Mouse (Mus musculus) liver, embryonic 13.5 days (tissue): Measurements from ENCODE around the gene Sertad2. TPM values are rescaled to one million over a fixed set of nuclear protein-coding genes. Genes with fewer than 3 reads are reported as not detected.

Source experiments
- ATAC-seq: fragments of 200-750 bp; cut with Nextera tagmentation; 2 replicates; pipeline ENCODE4 v1.8.0; 2017; ENCODE audit warnings: low read depth, mild to moderate bottlenecking, moderate number of reproducible peaks, moderate library complexity
- DNase-seq: peaks from one replicate; pipeline ENCODE4 v3.0.0; 2022
- H3K27ac ChIP-seq: fragments of 300-500 bp; sonication (generic); 2 replicates; pipeline ENCODE4 v1.5.1; 2015; ENCODE audit warnings: moderate library complexity, mild to moderate bottlenecking, inconsistent platforms
- H3K27me3 ChIP-seq: fragments of 300-500 bp; sonication (generic); 2 replicates; pipeline ENCODE4 v1.6.1; 2015; ENCODE audit warnings: mild to moderate bottlenecking, inconsistent platforms
- H3K36me3 ChIP-seq: fragments of 300-500 bp; sonication (generic); 2 replicates; pipeline ENCODE4 v1.6.1; 2015; ENCODE audit warnings: mild to moderate bottlenecking, inconsistent platforms
- H3K4me1 ChIP-seq: fragments of 300-500 bp; sonication (generic); replicated peaks from 2 replicates; pipeline ENCODE4 v1.6.1; 2015; ENCODE audit warnings: inconsistent platforms
- H3K4me2 ChIP-seq: fragments of 300-500 bp; sonication (generic); 2 replicates; pipeline ENCODE4 v1.6.1; 2015; ENCODE audit warnings: inconsistent platforms, mild to moderate bottlenecking, moderate library complexity
- H3K4me3 ChIP-seq: fragments of 300-500 bp; sonication (generic); replicated peaks from 2 replicates; pipeline ENCODE4 v1.5.1; 2015; ENCODE audit warnings: mild to moderate bottlenecking, inconsistent platforms
- H3K9ac ChIP-seq: fragments of 300-500 bp; sonication (generic); 2 replicates; pipeline ENCODE4 v1.6.1; 2015; ENCODE audit warnings: mild to moderate bottlenecking, inconsistent platforms
- H3K9me3 ChIP-seq: fragments of 300-500 bp; sonication (generic); replicated peaks from 2 replicates; pipeline ENCODE4 v1.6.1; 2016; ENCODE audit warnings: inconsistent platforms
- whole genome bisulfite sequencing: fragments of 180-500 bp; shearing (Covaris S2); methylation state at CpG from one replicate; pipeline ENCODE4 v1.1.7; 2015; ENCODE audit not compliant: insufficient replicate concordance; 5-methylcytosine and 5-hydroxymethylcytosine counted together
- polyA plus RNA-seq: library from polyadenylated mRNA; unstranded; fragments of >200 nt; fragmentation: Nextera tagmentation; extraction: Ambion mirVana; gene quantifications from 2 replicates; pipeline ENCODE4 v1.2.1, GENCODE M21; 2015

Gene Sertad2
- polyA plus RNA-seq, 1 experiment from 2014 or later = 37.4 TPM

DNA sequence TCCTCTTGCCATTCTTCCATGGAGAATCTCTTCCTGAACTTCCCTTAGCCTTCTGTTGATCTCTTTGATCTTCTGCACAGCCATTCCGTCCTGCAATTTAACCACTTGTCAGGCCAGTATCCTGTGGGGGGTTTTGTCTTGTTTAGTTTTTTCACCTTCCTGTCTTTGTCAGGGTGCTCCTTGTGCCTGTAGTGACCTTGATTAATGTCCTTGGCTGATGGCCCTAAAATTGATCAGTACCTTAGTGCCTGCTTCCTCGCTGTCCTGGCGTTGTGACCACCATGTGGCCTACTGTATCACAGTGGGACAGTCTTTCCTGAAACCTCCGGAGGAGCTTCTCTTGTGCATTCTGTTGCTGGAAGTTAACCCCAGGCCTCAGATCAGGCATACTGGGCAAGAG is 70.2 kb downstream of the Sertad2 start:
- Histone ChIP-seq H3K4me3 (no peak overlapping the region), H3K27me3 (no peaks in the 10 kb centered on the region), H3K4me2 (no peak overlapping the region), H3K36me3 (no peaks in the 10 kb centered on the region), H3K9ac (no peak overlapping the region), H3K9me3 (no peaks in the 10 kb centered on the region), H3K27ac (no peak overlapping the region), H3K4me1 (peaks cover 19% of the 10 kb centered on the region)
- no peak for ATAC-seq
- DNase-seq = no peak
- 53% methylated on average over 4 of the region's 4 CpGs for WGBS

DNA sequence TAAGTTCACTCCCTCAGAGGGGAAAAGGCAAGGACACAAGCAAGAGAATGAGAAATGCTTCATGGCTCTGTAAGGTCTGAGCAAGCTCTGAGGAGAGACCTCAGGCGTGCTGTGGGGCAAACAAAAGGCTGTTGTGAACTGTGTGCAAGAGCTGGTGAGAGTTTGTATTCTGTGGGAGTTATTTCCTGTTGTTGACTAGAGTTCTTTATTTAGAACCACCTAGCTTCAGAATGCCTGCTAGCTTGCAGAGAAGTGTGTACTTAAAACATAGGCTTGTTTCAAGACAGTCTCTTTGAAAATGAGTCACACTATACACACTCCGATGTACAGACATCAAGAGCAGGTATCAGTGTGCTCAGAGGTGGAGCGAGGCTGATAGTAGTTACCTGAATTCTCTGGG is 73.0 kb downstream of the Sertad2 start:
- Histone ChIP-seq H3K27me3 (no peaks in the 10 kb centered on the region), H3K4me3 (no peak overlapping the region), H3K27ac (0 out of 2 replicates have a peak overlapping the region, but pooled peaks have one; percentile 2), H3K36me3 (no peaks in the 10 kb centered on the region), H3K9ac (no peak overlapping the region), H3K4me2 (no peak overlapping the region), H3K4me1 (peaks cover 16% of the 10 kb centered on the region), H3K9me3 (no peaks in the 10 kb centered on the region)
- ATAC-seq (no peak), DNase-seq (no peak)
- WGBS = 51% methylated on average over 3 of the region's 3 CpGs

DNA sequence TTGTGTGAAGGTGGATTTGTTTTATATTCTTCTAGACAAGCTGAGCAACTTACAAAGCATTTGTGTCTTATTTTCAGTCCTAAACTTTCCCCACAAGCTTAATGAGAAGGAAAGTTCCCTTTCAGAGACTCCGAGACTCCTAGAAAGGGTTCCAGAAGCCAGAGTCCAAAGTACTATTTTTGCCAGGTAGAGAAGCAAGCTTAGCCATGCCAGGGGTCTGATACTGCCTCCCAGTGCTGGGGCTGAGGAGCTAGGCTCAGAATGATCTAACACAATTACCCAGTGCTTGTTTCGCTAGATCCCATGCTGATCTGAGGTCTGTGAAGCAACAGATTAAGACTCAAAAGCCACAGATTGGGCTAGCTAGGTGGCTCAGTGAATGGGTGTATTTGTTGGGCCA is 84.1 kb downstream of the Sertad2 start:
- ATAC-seq = no peak
- no peak overlapping the region for H3K27ac ChIP-seq
- 57% methylated on average over 2 of the region's 2 CpGs for WGBS

DNA sequence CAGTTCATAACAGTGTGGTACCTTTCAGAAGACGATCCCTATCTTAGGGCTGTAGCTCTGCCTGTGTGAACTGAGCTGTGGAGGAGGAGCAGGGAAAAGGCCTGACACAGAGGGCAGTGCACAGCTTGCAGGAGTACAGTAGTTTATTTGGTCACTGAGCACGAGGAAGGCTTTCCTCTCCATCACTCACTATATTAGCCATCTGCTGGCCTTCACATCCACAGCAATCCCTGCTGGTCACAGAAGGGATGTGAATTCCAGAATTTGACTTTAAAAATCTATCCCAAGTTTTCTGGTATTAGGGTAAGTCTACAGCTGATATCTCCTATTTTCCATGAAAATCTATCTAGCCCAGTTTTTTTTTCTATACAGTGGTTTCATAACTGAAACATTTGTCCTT is 85.2 kb downstream of the Sertad2 start:
- H3K4me1 ChIP-seq = peaks cover 23% of the 10 kb centered on the region
- DNase-seq (no peak), ATAC-seq (no peak)
- no peaks in the 10 kb centered on the region for H3K27me3 ChIP-seq
- WGBS = 57% methylated on average over 2 of the region's 2 CpGs
- H3K4me3 ChIP-seq = no peak overlapping the region
- H3K9ac ChIP-seq = no peak overlapping the region
- no peaks in the 10 kb centered on the region for H3K9me3 ChIP-seq
- no peaks in the 10 kb centered on the region for H3K36me3 ChIP-seq
- no peak overlapping the region for H3K27ac ChIP-seq
- H3K4me2 ChIP-seq = no peak overlapping the region

More for the DNA sequence above, 84.1 kb downstream of the Sertad2 start:
- Histone ChIP-seq H3K4me1 (peaks cover 19% of the 10 kb centered on the region), H3K4me2 (no peak overlapping the region), H3K9ac (no peak overlapping the region), H3K36me3 (no peaks in the 10 kb centered on the region), H3K27me3 (no peaks in the 10 kb centered on the region), H3K4me3 (no peak overlapping the region), H3K9me3 (no peaks in the 10 kb centered on the region)
- no peak for DNase-seq

DNA sequence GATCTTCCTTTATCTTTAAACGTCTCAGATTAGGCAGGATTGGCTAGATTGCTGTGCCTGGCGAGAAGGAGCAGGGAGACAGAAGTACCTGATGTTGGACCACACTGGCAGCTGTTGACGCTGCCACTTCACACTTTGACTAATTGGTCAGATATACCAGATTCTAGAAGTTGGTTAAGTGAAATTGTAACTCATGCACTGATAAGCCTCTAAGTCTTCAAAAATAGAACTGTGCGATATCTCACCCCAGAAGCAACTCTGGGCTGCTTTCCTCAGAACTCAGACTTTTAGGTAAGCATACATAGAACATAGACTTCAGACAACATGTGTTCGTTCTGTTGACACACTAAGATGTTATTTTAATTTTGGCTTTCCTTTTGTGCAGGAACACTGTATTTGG is 86.6 kb downstream of the Sertad2 start:
- no peak for ATAC-seq
- DNase-seq = no peak
- H3K27me3 ChIP-seq = no peaks in the 10 kb centered on the region

DNA sequence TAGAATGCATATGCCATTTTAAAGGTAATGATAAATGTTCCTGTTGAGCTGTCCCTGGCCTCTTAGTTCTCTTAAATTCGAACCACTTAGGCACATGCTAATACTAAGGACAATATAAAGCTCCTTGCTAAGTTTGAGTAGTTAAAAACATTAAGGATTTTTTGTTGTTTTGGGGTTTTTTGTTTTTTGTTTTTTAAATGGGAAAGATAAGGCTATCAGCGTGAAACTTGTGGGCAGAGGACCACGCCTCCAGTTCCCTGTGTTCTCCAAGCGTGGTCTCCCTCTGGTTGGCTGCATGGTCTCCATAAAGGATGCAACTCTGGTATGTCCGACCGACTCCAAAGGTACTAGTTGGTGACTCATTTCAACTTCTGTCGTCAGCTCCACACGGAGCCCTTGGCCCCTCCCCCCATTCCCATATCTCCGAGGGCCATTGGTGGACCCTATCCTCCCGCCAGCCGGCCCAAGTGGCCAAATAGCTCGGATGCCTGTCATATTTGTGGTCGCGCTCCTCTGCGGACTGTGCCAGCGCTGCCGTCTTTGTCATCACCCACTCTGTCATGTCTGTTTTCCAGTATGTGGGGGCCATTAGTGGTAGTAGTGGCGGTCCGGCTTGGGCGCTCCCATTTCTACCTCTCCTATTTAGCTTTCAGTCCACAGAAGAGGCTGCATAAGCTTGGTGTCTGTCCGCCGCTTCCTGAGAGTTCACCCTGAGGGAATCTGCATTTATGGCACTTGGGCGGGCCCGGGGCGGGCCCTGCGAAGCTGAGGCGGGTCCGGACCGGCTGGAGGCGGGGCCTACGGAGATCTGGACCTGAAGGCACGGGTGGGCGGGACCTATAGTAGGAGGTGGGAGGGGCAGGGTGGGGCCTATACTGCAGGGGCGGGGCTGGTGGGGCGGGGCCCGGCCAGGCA is 88.2 kb downstream of the Sertad2 start:
- no peaks in the 10 kb centered on the region for H3K27me3 ChIP-seq
- H3K4me2 ChIP-seq = peak overlapping the region; percentile 85
- H3K9ac ChIP-seq = peak overlapping the region; percentile 64
- 1% methylated on average over 34 of the region's 36 CpGs for WGBS
- no peaks in the 10 kb centered on the region for H3K9me3 ChIP-seq
- H3K4me3 ChIP-seq = peak overlapping the region; percentile 98
- peaks cover 49% of the 10 kb centered on the region for H3K4me1 ChIP-seq
- H3K27ac ChIP-seq = peak overlapping the region; percentile 100
- no peaks in the 10 kb centered on the region for H3K36me3 ChIP-seq
- DNase-seq (peak; percentile 96), ATAC-seq (peak; percentile 80)

More for the DNA sequence above, 86.6 kb downstream of the Sertad2 start:
- Histone ChIP-seq H3K4me2 (no peak overlapping the region), H3K27ac (no peak overlapping the region), H3K36me3 (no peaks in the 10 kb centered on the region), H3K4me3 (no peak overlapping the region), H3K4me1 (peaks cover 38% of the 10 kb centered on the region), H3K9ac (no peak overlapping the region), H3K9me3 (no peaks in the 10 kb centered on the region)
- 50% methylated on average over 5 of the region's 5 CpGs for WGBS

DNA sequence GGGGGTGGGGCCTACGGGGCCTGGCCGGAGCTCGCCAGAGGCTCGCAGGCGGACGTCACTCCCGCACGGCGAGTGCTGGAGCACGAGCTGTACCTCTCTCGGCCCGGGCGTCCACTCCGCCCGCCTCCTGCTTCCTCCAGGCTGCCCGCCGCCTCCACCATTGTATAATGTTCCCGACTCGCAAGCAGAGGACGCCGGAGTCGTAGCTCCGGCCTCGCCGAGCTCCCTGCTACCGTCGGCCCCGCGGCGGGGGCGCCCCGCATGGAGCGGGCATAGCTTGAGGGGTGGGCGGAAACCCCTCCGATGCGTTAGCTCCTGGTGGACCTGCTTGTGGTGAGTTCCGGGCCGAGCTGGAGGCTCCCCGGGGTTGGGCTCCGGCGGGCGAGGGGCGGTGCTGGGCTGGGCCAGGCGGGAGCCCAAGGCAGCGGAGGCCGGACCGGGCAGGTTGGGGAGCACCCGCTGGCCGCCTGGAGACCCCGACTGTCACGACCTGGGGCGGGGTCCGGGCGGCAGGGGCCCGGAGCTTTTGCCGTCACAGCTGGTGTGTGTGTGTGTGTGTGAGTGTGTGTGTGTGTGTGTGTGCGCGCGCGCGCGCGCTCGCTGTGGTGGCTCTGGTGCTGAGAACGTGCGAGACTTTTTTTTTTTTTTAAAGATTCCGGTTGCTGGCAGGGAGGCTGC is 89.0 kb downstream of the Sertad2 start:
- DNase-seq = peak; percentile 68
- peak overlapping the region; percentile 84 for H3K4me2 ChIP-seq
- WGBS = under 1% methylated on average over 65 of the region's 67 CpGs
- H3K27me3 ChIP-seq = no peaks in the 10 kb centered on the region
- no peaks in the 10 kb centered on the region for H3K36me3 ChIP-seq
- peaks cover 57% of the 10 kb centered on the region for H3K4me1 ChIP-seq
- H3K4me3 ChIP-seq = peak overlapping the region; percentile 98
- H3K27ac ChIP-seq = peak overlapping the region; percentile 100
- peak; percentile 81 for ATAC-seq
- H3K9ac ChIP-seq = peak overlapping the region; percentile 99
- H3K9me3 ChIP-seq = no peaks in the 10 kb centered on the region

DNA sequence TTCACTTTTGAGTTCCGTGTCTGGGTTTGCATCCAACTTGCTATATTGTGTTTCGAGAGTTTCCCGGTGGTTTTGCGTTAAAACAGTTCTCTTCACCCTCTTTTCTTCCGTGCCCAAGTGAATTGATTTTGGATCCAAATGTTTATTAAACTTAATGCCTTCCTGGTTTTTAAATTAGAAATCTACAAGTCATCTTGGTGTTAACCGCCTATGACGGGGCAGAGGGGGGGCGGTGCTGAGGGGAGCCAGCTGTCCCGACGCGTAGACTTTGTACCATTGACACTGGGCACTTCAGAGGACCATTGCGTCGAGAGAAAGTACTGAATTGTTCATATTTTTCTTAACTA is 89.5 kb downstream of the Sertad2 start:
- Histone ChIP-seq H3K4me3 (peak overlapping the region; percentile 98), H3K27ac (peak overlapping the region; percentile 100), H3K4me2 (peak overlapping the region; percentile 84), H3K9me3 (no peaks in the 10 kb centered on the region), H3K27me3 (no peaks in the 10 kb centered on the region), H3K9ac (peak overlapping the region; percentile 99), H3K36me3 (no peaks in the 10 kb centered on the region), H3K4me1 (peaks cover 62% of the 10 kb centered on the region)
- peak; percentile 21; the same call in 1 of the 2 replicates for ATAC-seq
- WGBS = under 1% methylated on average over 13 of the region's 13 CpGs
- DNase-seq = peak; percentile 71

DNA sequence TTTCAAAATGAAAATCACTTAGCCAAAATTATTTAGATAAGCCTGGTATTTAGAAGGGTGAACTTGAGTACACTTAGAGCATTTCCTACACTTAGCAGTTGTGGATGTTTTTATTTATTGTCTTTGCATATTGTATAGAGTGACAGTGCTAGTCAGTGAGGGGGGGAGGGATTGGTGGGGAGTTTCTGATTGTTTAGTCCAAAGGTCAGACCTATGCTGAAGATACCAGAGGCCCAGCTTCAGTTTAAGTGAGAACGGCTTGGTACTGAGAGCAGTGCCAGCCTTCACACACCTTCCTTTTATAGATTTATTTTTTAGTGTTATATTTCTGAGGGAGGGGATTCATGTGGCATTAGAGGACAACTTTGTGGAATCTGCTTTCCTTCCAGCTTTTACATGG is 91.5 kb downstream of the Sertad2 start:
- peaks cover 75% of the 10 kb centered on the region for H3K4me1 ChIP-seq
- 34% methylated on average over 1 of the region's 1 CpGs for WGBS

DNA sequence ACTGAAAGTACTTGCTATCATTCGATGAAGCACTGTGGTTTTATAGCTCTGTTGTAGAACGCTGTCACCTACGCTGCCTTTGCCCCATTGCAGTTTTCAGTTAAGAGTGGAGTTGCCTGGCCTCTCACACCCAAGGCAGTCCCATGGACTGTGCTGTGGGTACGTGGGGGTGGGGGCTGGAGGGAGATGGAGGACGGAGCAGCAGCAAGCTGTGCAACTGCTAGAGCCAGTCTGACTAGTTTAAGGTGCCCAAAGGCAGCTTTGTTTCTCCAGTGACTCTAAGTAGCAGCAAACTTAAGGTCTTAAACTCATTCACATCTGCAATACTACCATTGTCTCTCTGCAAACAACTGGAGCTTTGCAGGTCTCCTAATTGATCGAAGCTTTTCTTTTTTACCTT is 92.6 kb downstream of the Sertad2 start:
- Histone ChIP-seq H3K4me1 (peaks cover 76% of the 10 kb centered on the region), H3K27me3 (no peaks in the 10 kb centered on the region), H3K27ac (peak overlapping the region; percentile 100), H3K9me3 (no peaks in the 10 kb centered on the region), H3K4me3 (peak overlapping the region; percentile 98), H3K9ac (peak overlapping the region; percentile 99), H3K4me2 (peak overlapping the region; percentile 84), H3K36me3 (no peaks in the 10 kb centered on the region)
- WGBS = 23% methylated on average over 6 of the region's 6 CpGs
- DNase-seq (no peak), ATAC-seq (no peak)

More for the DNA sequence above, 91.5 kb downstream of the Sertad2 start:
- Histone ChIP-seq H3K9me3 (no peaks in the 10 kb centered on the region), H3K4me2 (peak overlapping the region; percentile 84), H3K9ac (peak overlapping the region; percentile 99), H3K4me3 (peak overlapping the region; percentile 98), H3K36me3 (no peaks in the 10 kb centered on the region), H3K27ac (peak overlapping the region; percentile 100), H3K27me3 (no peaks in the 10 kb centered on the region)
- ATAC-seq (no peak), DNase-seq (no peak)

DNA sequence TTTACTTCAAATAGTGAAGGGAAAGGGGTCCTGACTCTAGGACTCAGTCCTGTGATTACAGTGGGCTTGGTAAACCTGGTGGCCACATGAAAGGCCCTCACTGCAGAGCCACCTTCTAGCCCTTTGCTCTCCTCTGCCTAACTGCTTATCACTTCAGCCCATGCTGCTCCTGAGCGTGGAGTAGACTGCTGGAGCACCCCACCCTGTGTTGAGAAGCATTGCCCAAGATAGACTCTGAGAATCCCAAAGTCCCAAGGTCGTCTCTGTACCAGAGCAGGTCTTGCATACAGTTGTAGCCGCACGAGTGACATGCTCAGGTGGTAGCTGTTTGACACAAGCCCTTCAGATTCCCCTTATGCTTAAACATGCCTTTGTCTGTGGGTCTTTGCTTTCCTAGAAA is 93.1 kb downstream of the Sertad2 start:
- ATAC-seq = peak; percentile 82
- 8% methylated on average over 4 of the region's 4 CpGs for WGBS
- Histone ChIP-seq H3K36me3 (no peaks in the 10 kb centered on the region), H3K27ac (peak overlapping the region; percentile 100), H3K4me2 (peak overlapping the region; percentile 84), H3K27me3 (no peaks in the 10 kb centered on the region), H3K9ac (peak overlapping the region; percentile 99), H3K4me1 (peaks cover 80% of the 10 kb centered on the region), H3K9me3 (no peaks in the 10 kb centered on the region), H3K4me3 (peak overlapping the region; percentile 98)
- DNase-seq = peak; percentile 77
